Mouse (Mus musculus): ENCODE measurements at regions not wholly inside any gene's neighbourhood (a gene's known extent, or its start where the extent isn't known, plus 50 kb on each side); places are given as distances from the start of the nearest gene placed in this dataset.
"Not testable (repeated sequence)": the region's sequence is repeated elsewhere in the genome, so short reads cannot be mapped to it uniquely, and the experiment has no call there.

DNA sequence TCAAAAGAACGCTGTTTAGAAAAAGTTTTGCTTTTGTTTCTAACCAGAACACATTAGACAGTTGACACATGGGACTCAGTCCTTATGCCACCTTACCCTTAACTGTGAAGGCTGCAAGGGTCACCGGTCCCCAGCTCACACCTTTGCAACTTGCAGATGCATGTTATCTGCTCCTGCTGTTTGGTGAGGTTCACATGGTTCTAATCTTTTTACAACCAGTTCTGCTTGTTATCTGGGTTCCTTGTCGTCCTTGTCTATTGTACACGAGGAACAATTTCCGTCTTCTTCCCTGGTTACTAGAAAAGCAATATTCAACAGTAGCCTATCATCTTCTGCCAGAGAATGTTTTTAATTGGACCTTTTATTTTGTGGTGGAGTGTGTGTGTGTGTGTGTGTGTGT lies 200.8 kb downstream of the Gm21738 start:
- DNase-seq (ENCODE audit: extremely low spot score, low spot score); H3K4me1 ChIP-seq; H3K27ac ChIP-seq; H3K36me3 ChIP-seq (replicated peaks); H3K4me3 ChIP-seq; H3K27me3 ChIP-seq (ENCODE audit: poor library complexity, severe bottlenecking): not testable (repeated sequence)
- H3K9me3 ChIP-seq = peaks cover 60% of the 10 kb centered on the region
- WGBS = 87% methylated on average over 5 of the region's 5 CpGs

DNA sequence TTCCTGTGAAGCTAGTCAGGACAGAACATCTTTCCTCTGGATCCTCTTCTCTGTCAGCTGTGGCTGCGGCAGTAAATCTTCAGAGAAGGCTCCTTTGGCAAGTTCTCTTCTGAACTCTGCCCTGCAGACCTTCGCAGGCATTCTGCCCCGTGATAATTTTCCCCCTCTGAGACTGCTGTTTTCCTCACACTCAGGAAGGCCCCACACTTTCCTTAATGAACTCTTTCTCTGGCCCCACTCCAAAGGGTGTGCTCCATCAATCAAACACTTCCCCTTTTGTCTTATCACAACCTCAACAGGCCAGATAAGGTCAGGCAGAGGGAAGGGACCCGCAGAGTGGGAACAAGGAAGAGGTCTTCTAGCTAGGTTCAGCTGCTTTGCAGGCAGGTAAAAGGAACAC lies 210.2 kb downstream of the Gm21738 start:
- no peak for DNase-seq (ENCODE audit: extremely low spot score, low spot score)
- Histone ChIP-seq H3K4me3 (no peak overlapping the region), H3K27ac (no peak overlapping the region), H3K4me1 (no peaks in the 10 kb centered on the region), H3K9me3 (peaks cover 61% of the 10 kb centered on the region), H3K36me3 (replicated peaks) (no peaks in the 10 kb centered on the region), H3K27me3 (ENCODE audit: poor library complexity, severe bottlenecking) (no peaks in the 10 kb centered on the region)
- 85% methylated on average over 4 of the region's 4 CpGs for WGBS

DNA sequence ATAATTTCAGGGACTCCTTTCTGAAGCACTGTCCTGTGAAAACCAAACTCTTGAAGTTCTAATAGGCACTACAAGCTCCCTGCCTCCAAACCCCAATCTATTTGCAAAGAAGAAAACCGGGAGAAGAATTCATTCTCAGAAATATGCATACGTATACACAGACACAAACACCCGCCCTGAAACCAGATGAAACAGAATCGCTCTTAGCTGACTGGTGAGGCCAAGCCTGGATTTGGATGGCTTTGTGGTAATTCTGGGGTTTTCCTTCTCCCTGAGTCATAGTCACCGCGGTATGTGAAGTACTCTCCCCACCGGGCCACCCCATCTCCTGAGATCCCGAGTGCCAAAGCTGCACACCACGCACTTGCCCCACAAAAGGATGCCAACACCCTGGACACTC lies 238.5 kb downstream of the Gm21738 start:
- not testable (repeated sequence) for H3K4me1 ChIP-seq; H3K36me3 ChIP-seq (replicated peaks); H3K4me3 ChIP-seq; H3K27ac ChIP-seq; H3K27me3 ChIP-seq (ENCODE audit: poor library complexity, severe bottlenecking); DNase-seq (ENCODE audit: extremely low spot score, low spot score)
- peaks cover 22% of the 10 kb centered on the region for H3K9me3 ChIP-seq
- WGBS = 75% methylated on average over 9 of the region's 9 CpGs

DNA sequence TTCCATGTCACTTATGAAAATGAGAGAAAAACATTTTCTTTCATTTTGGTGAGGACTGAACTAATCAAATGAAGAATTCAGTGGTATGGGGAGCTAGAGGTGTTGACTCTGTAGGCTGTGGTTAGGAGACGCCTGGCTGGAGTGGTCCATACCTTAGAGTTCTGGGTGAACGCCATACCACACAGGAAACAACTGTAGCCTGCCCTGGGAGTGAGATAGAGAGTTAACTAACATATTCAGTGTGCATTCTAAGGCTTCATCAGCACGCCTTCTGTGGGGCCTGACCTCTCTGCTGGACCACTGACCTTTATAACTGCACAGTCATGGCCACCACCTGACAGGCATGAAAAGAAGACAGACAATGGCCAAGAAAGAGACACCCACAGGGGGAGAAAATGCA lies 240.7 kb downstream of the Gm21738 start:
- H3K27ac ChIP-seq; H3K27me3 ChIP-seq (ENCODE audit: poor library complexity, severe bottlenecking); DNase-seq (ENCODE audit: extremely low spot score, low spot score); H3K4me3 ChIP-seq; H3K36me3 ChIP-seq (replicated peaks); H3K4me1 ChIP-seq: not testable (repeated sequence)
- 83% methylated on average over 3 of the region's 3 CpGs for WGBS
- H3K9me3 ChIP-seq = peaks cover 20% of the 10 kb centered on the region

DNA sequence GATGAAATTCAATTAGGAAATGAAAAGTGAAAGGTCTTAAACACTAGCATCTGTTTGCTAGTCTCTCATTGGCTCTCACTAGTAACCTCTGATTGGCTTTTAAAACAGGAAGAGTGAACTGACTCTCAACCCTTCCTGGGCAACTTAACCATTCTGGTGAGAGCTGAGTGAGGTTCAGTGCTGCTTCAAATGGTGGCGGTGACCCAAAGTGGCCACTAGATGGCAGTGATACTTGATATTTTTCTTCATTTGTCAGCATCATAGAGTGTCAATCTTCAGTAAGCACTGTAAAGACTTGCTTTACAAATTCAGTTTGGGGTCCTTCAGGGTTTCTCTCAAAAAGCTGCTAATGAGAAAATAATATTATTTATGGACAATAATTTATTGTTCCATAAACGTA lies 243.4 kb downstream of the Gm21738 start:
- Histone ChIP-seq H3K9me3 (peaks cover 21% of the 10 kb centered on the region; the same call in 1 of the 2 replicates), H3K4me3 (no peak overlapping the region), H3K4me1 (no peaks in the 10 kb centered on the region), H3K27ac (no peak overlapping the region), H3K36me3 (replicated peaks) (no peaks in the 10 kb centered on the region), H3K27me3 (ENCODE audit: poor library complexity, severe bottlenecking) (no peaks in the 10 kb centered on the region)
- WGBS = 16% methylated on average over 2 of the region's 2 CpGs
- peak; percentile 15 for DNase-seq (ENCODE audit: extremely low spot score, low spot score)

DNA sequence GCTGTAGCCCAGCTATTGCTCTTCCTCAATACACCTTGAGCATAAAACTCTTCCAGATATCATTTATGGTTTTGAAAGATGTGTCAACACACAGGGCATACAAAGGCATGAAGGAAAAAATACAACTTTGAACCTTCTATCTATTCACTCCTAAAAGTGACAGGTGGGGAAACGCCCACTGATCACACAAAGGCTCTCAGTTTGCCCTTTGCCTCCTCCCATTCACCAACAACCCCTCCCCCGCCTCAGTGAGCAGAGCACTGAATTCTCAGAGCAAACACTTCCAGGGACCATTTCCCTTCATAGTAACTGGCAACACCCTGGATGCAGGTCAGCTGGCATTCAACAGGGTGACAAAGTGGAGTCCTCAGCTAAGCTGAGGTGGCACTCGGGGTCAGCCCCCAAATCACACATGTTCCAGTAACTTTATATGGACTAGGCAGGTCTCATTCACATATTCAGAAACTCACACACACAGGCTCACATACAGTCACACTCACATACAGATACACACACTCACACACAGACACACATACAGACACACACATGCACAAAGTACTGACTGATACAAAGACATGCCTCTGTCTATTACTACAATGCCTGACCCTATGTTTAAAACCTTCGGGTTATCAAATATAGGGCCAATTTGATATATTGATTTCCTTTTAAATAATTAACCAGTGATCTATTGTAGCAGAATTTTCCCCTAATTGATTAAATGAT lies 248.3 kb downstream of the Gm21738 start:
- H3K4me1 ChIP-seq; H3K27me3 ChIP-seq (ENCODE audit: poor library complexity, severe bottlenecking); DNase-seq (ENCODE audit: extremely low spot score, low spot score); H3K4me3 ChIP-seq; H3K36me3 ChIP-seq (replicated peaks); H3K27ac ChIP-seq: not testable (repeated sequence)
- WGBS = 73% methylated on average over 4 of the region's 4 CpGs
- H3K9me3 ChIP-seq = peaks cover 28% of the 10 kb centered on the region; the same call in 1 of the 2 replicates

DNA sequence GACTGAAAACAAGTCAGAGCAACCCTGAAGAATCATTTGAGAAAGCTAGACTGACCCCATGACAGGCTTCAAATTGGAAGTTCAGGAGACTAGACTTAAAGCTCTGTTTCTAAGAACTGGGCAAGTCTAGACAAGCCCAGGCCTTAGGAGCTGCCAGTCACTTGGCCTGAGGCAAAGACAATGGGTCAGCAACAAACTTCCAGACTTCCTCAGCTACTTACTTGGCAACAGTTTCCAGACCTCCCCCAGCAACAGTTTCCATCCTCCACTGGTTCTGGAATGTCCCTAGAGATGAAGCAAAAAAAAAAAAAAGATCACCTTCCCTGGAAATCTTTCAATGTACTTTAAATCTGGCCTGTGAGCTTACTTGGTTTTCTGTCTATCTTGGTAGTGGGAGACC lies 251.9 kb downstream of the Gm21738 start:
- H3K36me3 ChIP-seq (replicated peaks) = no peaks in the 10 kb centered on the region
- H3K27ac ChIP-seq = no peak overlapping the region
- no peaks in the 10 kb centered on the region for H3K27me3 ChIP-seq (ENCODE audit: poor library complexity, severe bottlenecking)
- no peak overlapping the region for H3K4me3 ChIP-seq
- no peaks in the 10 kb centered on the region for H3K4me1 ChIP-seq
- H3K9me3 ChIP-seq = peaks cover 18% of the 10 kb centered on the region; the same call in 1 of the 2 replicates
- DNase-seq (ENCODE audit: extremely low spot score, low spot score) = no peak

DNA sequence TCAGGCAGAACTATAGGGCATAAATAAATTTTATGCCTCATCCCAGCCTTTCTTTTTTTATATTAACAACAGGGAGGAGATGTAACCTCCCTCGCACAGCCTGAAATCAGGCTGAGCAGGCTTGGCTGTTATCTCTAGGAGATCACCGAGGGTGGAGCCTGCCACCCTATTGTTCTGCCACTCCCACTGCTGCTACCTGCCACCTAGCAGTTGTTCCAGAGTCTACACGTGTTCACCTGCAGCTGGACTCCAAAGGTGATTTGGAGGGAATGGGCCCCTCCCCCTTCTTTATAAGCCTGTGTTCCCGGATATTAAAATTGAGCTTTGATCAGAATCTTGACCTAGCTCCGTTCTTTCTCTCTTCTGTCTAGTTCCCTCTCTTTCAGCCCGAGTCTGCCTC lies 245.8 kb upstream of the Ube2e2 start:
- 87% methylated on average over 6 of the region's 6 CpGs for WGBS
- not testable (repeated sequence) for H3K27me3 ChIP-seq (ENCODE audit: poor library complexity, severe bottlenecking); DNase-seq (ENCODE audit: extremely low spot score, low spot score)

DNA sequence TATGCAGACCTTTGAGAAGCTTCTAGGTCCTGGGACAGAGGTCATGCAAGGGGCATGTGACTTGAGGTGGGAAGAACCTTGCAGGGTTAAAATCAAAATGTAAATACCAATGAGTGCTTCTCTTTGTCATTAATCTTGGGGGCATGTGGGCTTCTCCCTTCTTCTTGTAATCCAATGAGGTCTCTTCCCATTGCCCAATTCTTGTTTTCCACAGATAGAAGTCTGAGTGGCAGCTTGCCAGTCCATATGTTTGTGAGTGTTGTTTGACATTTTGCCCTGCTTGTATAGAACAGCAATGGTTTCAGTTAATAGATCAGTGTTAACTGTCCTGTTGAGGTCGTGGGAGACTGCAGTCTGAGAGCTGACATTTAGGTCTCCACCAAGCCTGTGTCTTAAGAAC lies 237.5 kb upstream of the Ube2e2 start:
- Histone ChIP-seq H3K4me1 (no peaks in the 10 kb centered on the region), H3K27ac (no peak overlapping the region), H3K4me3 (no peak overlapping the region), H3K9me3 (peaks cover 54% of the 10 kb centered on the region), H3K36me3 (replicated peaks) (no peaks in the 10 kb centered on the region), H3K27me3 (ENCODE audit: poor library complexity, severe bottlenecking) (no peaks in the 10 kb centered on the region)
- no peak for DNase-seq (ENCODE audit: extremely low spot score, low spot score)
- WGBS = 63% methylated on average over 1 of the region's 1 CpGs

More for the DNA sequence above, 245.8 kb upstream of the Ube2e2 start:
- not testable (repeated sequence) for H3K36me3 ChIP-seq (replicated peaks); H3K27ac ChIP-seq; H3K4me1 ChIP-seq; H3K4me3 ChIP-seq
- H3K9me3 ChIP-seq = peaks cover 34% of the 10 kb centered on the region

All from forebrain, embryonic 10.5 days (tissue).